Mouse (Mus musculus): ENCODE results near the gene Adgrg1. TPM values are rescaled to one million over a fixed set of nuclear protein-coding genes. Genes with fewer than 3 reads are reported as not detected.

Gene Adgrg1
- total and polyA plus RNA-seq, 2 experiments, result 0.55 to 4.2 TPM

- no peak for TF ChIP-seq POLR2A (IDR thresholded peaks at IDR 0.05; ENCODE audit: extremely low read depth, insufficient read depth, low read length)
- TF ChIP-seq CTCF (IDR thresholded peaks at IDR 0.05; ENCODE audit: low read depth, low read length), result no peak
- Histone ChIP-seq H3K4me1 (ENCODE audit: control insufficient read depth, insufficient read depth, low read length) (0 out of 2 replicates have a peak, but pooled peaks cover 2% of the 10 kb centered on the region), H3K27me3 (ENCODE audit: control insufficient read depth, insufficient read depth, low read length) (no peaks in the 10 kb centered on the region), H3K9ac (ENCODE audit: low read depth, low read length) (no peak overlapping the region; the same call in 1 of the 2 replicates), H3K27ac (replicated peaks; ENCODE audit: insufficient read depth, low read depth, low read length) (no peak overlapping the region), H3K36me3 (ENCODE audit: control insufficient read depth, insufficient read depth, low read length) (no peaks in the 10 kb centered on the region), H3K79me2 (ENCODE audit: control insufficient read depth, insufficient read depth, low read length) (no peaks in the 10 kb centered on the region), H3K4me3 (ENCODE audit: insufficient read depth, low read depth, low read length) (no peak overlapping the region)
- no peak for DNase-seq (ENCODE audit: extremely low read depth, low read depth, low spot score)
- 92% methylated on average over 6 of the region's 6 CpGs for WGBS
Measured at GRCm38 (mm10) chr8:94985023-94985422, 10.5 kb downstream of the Adgrg1 start.

DNA sequence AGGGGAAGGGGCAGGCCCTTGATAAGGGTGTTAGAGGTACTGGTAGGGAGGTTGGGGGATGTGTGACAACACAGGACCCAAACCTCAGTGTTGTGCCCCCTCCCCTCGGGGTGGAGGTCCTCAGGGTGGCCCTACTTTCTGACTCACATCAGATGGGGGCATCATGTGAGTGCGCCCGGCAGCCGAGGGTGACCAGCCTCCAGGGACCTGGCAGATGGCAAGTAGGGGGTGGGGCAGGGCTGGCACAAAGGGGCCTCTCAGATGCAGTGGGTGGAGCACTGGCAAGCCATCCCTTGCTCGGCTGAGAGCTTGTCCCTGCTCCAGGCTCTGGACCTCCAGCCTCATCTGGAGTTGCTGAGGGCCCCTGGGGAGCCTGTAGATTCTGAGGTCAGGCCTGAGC lies 12.1 kb downstream of the Adgrg1 start:
- Histone ChIP-seq H3K36me3 (ENCODE audit: control insufficient read depth, insufficient read depth, low read length) (no peaks in the 10 kb centered on the region), H3K9ac (ENCODE audit: low read depth, low read length) (no peak overlapping the region), H3K4me1 (ENCODE audit: control insufficient read depth, insufficient read depth, low read length) (0 out of 2 replicates have a peak, but pooled peaks cover 2% of the 10 kb centered on the region), H3K27ac (replicated peaks; ENCODE audit: insufficient read depth, low read depth, low read length) (no peak overlapping the region), H3K79me2 (ENCODE audit: control insufficient read depth, insufficient read depth, low read length) (no peaks in the 10 kb centered on the region), H3K4me3 (ENCODE audit: insufficient read depth, low read depth, low read length) (no peak overlapping the region), H3K27me3 (ENCODE audit: control insufficient read depth, insufficient read depth, low read length) (no peaks in the 10 kb centered on the region)
- no peak for DNase-seq (ENCODE audit: extremely low read depth, low read depth, low spot score)
- TF ChIP-seq POLR2A (IDR thresholded peaks at IDR 0.05; ENCODE audit: extremely low read depth, insufficient read depth, low read length), result no peak
- TF ChIP-seq CTCF (IDR thresholded peaks at IDR 0.05; ENCODE audit: low read depth, low read length), result no peak
- WGBS, result 70% methylated on average over 5 of the region's 5 CpGs

- WGBS, result 84% methylated on average over 7 of the region's 7 CpGs
- no peak overlapping the region for H3K4me3 ChIP-seq (ENCODE audit: insufficient read depth, low read depth, low read length)
- no peaks in the 10 kb centered on the region for H3K79me2 ChIP-seq (ENCODE audit: control insufficient read depth, insufficient read depth, low read length)
- H3K36me3 ChIP-seq (ENCODE audit: control insufficient read depth, insufficient read depth, low read length), result no peaks in the 10 kb centered on the region
- no peaks in the 10 kb centered on the region for H3K27me3 ChIP-seq (ENCODE audit: control insufficient read depth, insufficient read depth, low read length)
- TF ChIP-seq POLR2A (IDR thresholded peaks at IDR 0.05; ENCODE audit: extremely low read depth, insufficient read depth, low read length) (no peak), CTCF (IDR thresholded peaks at IDR 0.05; ENCODE audit: low read depth, low read length) (no peak)
- H3K9ac ChIP-seq (ENCODE audit: low read depth, low read length), result no peak overlapping the region
- no peak overlapping the region for H3K27ac ChIP-seq (replicated peaks; ENCODE audit: insufficient read depth, low read depth, low read length)
- 0 out of 2 replicates have a peak, but pooled peaks cover 2% of the 10 kb centered on the region for H3K4me1 ChIP-seq (ENCODE audit: control insufficient read depth, insufficient read depth, low read length)
- no peak for DNase-seq (ENCODE audit: extremely low read depth, low read depth, low spot score)
Measured at GRCm38 (mm10) chr8:94987553-94987952, 13.0 kb downstream of the Adgrg1 start.

GRCm38 (mm10) chr8:94988619-94989018 lies 14.1 kb downstream of the Adgrg1 start:
- WGBS, result 93% methylated on average over 6 of the region's 6 CpGs
- Histone ChIP-seq H3K4me1 (ENCODE audit: control insufficient read depth, insufficient read depth, low read length) (0 out of 2 replicates have a peak, but pooled peaks cover 5% of the 10 kb centered on the region), H3K79me2 (ENCODE audit: control insufficient read depth, insufficient read depth, low read length) (no peaks in the 10 kb centered on the region), H3K9ac (ENCODE audit: low read depth, low read length) (no peak overlapping the region), H3K27ac (replicated peaks; ENCODE audit: insufficient read depth, low read depth, low read length) (no peak overlapping the region), H3K36me3 (ENCODE audit: control insufficient read depth, insufficient read depth, low read length) (no peaks in the 10 kb centered on the region), H3K27me3 (ENCODE audit: control insufficient read depth, insufficient read depth, low read length) (no peaks in the 10 kb centered on the region), H3K4me3 (ENCODE audit: insufficient read depth, low read depth, low read length) (no peak overlapping the region)
- TF ChIP-seq CTCF (IDR thresholded peaks at IDR 0.05; ENCODE audit: low read depth, low read length) (no peak), POLR2A (IDR thresholded peaks at IDR 0.05; ENCODE audit: extremely low read depth, insufficient read depth, low read length) (no peak)
- DNase-seq (ENCODE audit: extremely low read depth, low read depth, low spot score), result no peak

DNA sequence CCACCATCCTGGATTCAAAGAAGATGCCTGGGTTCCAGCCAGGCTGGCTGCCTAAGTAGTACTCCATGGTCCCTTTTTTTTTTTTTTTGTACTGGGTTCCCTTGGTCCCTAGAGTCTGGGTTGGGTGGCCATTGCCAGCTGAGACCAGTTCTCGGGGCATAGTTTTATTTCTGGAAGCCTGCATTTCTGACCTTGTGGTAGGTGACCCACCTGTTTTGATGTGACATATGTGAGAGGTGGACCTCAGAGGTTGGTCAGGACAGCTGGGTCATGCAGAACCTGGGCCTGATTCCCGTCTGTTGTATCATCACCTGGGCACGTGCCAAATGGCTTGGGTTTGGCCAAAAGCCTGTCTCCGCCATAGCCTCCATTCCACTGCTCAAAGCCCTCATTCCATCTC lies 15.2 kb downstream of the Adgrg1 start:
- TF ChIP-seq POLR2A (IDR thresholded peaks at IDR 0.05; ENCODE audit: extremely low read depth, insufficient read depth, low read length) (no peak), CTCF (IDR thresholded peaks at IDR 0.05; ENCODE audit: low read depth, low read length) (no peak)
- Histone ChIP-seq H3K36me3 (ENCODE audit: control insufficient read depth, insufficient read depth, low read length) (no peaks in the 10 kb centered on the region), H3K79me2 (ENCODE audit: control insufficient read depth, insufficient read depth, low read length) (no peaks in the 10 kb centered on the region), H3K4me3 (ENCODE audit: insufficient read depth, low read depth, low read length) (no peak overlapping the region), H3K27me3 (ENCODE audit: control insufficient read depth, insufficient read depth, low read length) (no peaks in the 10 kb centered on the region), H3K9ac (ENCODE audit: low read depth, low read length) (no peak overlapping the region), H3K27ac (replicated peaks; ENCODE audit: insufficient read depth, low read depth, low read length) (no peak overlapping the region), H3K4me1 (ENCODE audit: control insufficient read depth, insufficient read depth, low read length) (0 out of 2 replicates have a peak, but pooled peaks cover 5% of the 10 kb centered on the region)
- 44% methylated on average over 4 of the region's 4 CpGs for WGBS
- no peak for DNase-seq (ENCODE audit: extremely low read depth, low read depth, low spot score)

DNA sequence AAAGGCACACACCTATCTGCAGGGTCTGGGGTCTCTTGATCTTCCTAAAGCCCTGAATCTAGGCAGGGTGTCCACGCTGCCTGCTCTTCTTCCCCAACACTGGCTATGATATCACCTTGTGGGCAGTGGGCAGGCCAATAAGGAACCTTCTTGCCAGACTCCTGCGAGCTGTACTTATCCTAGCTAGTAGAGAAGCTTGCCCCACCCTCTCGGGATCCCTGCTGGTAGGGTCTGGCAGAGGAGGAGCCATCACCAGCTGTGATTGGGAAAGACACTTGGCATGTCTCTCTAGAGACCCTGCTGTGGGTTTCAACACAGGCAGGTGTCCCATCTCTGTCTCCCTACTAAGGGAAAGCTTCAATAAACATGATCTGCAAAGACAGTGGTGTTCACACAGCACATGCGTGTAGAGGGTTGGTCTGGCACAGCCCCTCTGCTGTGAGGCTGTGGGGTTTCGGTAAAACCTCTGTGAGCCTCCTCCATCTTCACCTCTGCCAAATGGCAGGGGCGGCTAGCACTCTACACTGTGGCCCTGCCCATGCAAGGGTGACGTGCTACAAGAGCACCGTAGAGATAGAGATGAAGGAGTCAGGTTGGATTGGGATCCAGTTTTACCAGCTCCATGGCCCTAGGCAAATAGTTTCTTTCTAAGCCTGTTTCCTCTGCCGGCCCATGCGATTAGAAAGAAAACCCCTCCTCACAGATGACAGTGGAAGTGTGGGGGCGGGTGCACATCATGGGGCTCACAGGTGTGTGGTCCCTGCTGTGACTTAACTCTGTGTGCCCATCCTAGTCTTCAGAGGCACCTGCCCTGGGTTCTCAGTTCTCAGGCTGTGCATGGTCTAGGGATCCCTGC lies 16.3 kb downstream of the Adgrg1 start:
- Histone ChIP-seq H3K4me3 (ENCODE audit: insufficient read depth, low read depth, low read length) (no peak overlapping the region), H3K36me3 (ENCODE audit: control insufficient read depth, insufficient read depth, low read length) (no peaks in the 10 kb centered on the region), H3K27me3 (ENCODE audit: control insufficient read depth, insufficient read depth, low read length) (no peaks in the 10 kb centered on the region), H3K4me1 (ENCODE audit: control insufficient read depth, insufficient read depth, low read length) (0 out of 2 replicates have a peak, but pooled peaks cover 5% of the 10 kb centered on the region), H3K79me2 (ENCODE audit: control insufficient read depth, insufficient read depth, low read length) (no peaks in the 10 kb centered on the region), H3K27ac (replicated peaks; ENCODE audit: insufficient read depth, low read depth, low read length) (no peak overlapping the region), H3K9ac (ENCODE audit: low read depth, low read length) (no peak overlapping the region)
- TF ChIP-seq CTCF (IDR thresholded peaks at IDR 0.05; ENCODE audit: low read depth, low read length) (no peak), POLR2A (IDR thresholded peaks at IDR 0.05; ENCODE audit: extremely low read depth, insufficient read depth, low read length) (no peak)
- 85% methylated on average over 11 of the region's 11 CpGs for WGBS
- DNase-seq (ENCODE audit: extremely low read depth, low read depth, low spot score), result no peak
